Mouse (Mus musculus) hindlimb bud, embryonic 11.5 days (tissue): Measurements from ENCODE around the gene Ptges2.

Experiments used
- DNase-seq: peaks from one replicate; pipeline ENCODE4 v3.0.0-alpha.2; 2012; ENCODE audit warnings: low read depth, low spot score; ENCODE audit errors: extremely low spot score

The Ptges2 gene

DNA sequence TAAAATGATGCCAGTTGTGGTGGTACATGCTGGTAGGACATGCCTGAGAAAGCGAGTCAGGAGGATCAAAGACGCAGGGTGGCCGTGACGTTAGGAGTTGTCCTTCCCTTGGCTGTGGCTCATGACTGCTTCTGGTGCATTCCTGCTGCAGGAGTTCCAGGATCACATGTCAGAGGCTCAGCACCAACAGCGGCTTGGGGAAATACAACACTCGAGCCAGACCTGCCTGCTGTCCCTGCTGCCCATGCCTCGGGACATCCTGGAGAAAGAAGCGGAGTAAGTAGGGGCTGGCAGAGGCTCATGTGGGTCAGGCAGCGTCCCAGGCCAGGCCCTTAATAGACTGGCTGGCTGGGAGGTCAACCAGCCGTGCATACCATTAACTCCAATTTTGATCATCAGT is 21.5 kb upstream of the Ptges2 start:
- DNase-seq: no peak

DNA sequence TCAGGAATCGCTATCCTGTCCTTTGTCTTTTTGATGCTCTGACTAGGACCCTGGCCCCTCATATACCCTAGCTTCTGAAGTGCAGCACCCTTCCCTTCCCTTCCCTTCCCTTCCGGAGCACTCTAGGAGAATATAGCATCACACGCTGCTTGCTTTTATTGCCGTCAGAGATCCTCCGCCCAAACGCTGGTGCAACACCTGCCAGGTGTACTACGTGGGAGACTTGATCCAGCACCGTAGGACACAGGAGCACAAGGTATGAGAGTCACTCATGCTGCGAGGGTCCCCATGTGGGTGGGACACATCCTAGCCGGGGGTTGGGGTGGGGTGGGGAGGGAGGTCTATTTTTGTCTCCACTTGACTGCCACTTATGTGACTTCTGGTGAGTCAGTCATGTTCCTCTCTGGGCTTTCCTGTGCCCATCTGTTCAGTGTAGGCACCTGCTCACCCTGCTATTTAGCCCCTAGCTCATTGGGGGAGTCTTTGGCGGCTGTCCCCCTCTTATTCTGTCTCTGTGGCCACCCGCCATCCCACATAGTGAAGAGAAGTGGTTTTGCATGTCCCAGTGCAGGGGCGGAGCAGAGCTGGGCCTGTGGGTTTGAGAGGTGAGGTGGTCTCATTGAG is 20.3 kb upstream of the Ptges2 start:
- no peak for DNase-seq

DNA sequence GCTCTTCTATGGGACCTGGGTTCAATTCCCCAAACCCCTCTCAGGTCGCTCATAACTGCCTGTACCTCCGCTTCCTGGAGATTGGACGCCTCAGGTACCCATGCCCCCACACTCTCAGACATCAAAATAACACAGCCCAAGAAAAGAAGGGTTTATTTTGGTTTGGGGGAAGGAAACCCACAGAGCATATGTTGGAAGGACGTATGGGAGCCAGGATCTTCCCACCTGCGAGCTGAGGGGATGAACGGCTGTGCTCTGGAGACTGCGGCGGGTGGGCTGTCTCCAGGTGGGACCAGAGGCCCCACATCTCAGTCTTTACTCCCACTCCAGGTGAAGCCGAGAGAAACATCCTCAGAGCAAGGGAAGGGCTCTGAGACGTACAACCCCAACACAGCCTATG is 18.7 kb upstream of the Ptges2 start:
- DNase-seq: no peak

DNA sequence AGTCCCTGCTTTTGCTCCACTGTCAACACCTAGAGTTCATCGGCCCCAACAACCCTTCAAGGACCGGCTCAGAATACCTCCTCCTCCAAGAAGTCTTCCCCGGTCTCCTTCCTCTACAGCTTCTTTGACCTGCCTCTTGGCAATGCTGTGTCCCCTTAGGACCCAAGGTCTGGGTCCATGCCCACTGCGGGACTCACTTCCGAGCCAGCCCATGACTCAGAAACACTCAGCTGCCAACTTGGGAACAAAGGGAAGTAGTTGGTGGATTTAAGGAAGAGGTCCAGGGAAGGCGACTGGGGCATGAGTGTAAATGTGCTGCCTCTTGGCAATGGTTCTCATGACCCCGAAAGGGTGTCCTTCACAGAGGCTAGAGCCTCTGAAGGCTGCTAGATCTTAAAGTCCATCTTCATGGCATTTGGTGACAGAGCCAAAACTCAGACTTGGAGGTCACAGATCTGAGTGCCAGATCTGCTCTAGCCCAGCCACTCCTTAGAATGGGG is 15.6 kb upstream of the Ptges2 start:
- DNase-seq: no peak

DNA sequence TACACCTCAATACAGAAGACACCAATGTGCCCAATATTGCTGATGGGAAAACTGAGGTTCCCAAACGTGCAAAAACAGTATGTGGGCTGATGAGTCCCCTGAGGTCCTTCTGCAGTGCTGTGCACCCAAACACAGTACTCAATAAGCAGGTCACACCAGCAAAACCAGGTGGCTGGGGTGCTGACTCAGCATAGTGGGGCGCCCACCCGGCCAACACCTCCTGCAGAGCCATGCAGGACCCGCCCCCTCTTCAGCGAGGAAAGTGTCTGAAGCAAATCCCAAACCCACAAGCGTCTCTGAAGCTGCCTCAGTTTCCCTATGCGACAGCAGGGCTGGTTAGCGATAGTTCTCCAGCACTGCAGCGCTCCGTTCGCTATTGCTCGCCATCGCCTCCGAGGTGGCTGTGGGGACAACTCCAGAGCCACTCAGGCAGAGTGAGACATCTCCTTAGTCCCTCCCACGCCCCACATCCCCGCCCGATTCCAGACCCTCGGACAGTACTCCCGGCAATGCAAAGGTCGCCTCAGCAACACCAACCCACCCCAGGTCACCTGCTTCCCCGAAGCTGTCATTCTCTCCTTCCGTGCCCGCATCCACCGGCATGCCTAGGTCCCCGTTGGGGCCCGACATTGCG is 14.4 kb upstream of the Ptges2 start:
- DNase-seq: no peak

DNA sequence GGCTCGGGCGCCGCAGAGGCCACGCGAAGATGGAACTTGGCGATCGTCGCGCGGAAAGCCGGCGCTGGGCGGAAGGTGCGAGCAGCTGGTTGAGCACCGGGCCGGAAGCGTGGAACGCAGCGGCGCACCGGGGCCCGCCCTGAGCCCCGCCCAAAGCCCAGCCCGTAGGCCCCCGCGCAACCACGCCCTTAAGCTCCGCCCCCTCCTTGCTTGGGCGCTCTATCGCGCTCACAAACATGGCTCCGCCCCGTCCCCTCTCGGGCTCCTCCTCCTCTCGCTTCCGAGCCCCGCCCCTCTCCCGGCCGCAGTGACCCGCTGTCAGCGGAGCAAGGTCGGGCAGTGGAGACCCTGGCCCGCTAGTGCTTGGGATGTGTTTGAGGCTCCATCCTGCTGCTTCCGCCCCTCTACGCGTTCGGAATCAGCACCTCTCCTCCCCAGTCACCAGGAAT is 13.9 kb upstream of the Ptges2 start, which contains the start of gene 1110008P14Rik:
TSS of gene 1110008P14Rik (minus strand) at position 164 of the 449 bp plus-strand sequence.
- DNase-seq: no peak

DNA sequence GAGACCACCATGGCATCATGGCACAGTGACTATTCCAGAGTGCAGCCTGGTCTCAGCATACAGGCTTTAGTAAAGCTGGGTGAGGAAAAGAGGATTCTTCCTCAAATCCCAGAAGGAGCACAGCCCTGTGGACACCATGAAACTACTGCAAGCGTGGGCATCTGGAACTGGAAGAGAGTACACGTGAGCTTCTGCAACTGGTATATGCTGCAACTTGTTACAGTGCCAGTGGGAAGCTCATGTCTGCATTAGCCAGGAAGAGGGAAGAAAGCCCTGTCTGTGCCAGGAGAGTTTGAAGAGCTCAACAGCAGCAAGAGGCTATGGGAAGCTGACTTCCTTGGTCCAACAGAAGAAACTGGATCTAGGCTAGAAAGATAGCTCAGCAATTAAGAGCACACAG is 13.0 kb upstream of the Ptges2 start:
- DNase-seq: no peak

DNA sequence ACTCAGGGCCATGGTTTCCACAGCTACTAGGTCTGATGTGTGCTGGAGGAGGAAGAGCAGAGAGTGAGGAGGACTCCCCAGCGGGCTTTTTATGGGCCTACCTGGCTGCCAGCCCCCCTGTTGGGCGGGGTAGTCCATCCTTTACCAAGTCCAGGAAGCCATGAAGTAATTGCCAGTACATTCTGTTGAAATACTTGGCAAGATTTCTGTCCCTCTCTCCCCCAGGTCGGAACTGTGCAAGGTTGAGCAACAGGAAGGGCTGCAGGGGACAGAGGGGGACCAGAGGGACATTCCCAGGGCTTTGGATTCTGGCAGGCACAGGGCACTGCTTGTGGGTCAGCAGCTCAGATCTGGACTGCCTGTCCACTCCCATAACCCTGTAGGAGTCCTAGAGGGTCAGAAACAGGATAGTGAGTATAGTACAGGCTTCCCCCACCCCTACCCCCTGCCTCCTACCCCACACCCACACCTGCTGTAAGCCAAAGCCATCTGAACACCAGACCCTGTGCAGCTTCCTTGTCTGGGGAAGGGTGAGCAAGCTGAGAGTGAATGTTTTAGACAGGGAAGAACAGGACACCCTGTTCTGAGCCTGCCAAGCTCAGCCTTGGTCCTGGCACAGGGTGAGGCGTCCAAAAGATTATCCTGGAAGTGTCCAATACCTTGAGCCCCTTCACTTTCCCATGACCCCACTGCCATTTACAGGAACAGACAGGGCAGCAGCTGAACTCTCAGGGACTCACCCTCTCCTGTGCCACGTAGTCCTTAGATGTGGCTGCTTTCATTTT is 7.8 kb upstream of the Ptges2 start, which contains the start of gene Lcn2:
TSS of gene Lcn2 (minus strand) at position 547 of the 785 bp plus-strand sequence.
- no peak for DNase-seq

DNA sequence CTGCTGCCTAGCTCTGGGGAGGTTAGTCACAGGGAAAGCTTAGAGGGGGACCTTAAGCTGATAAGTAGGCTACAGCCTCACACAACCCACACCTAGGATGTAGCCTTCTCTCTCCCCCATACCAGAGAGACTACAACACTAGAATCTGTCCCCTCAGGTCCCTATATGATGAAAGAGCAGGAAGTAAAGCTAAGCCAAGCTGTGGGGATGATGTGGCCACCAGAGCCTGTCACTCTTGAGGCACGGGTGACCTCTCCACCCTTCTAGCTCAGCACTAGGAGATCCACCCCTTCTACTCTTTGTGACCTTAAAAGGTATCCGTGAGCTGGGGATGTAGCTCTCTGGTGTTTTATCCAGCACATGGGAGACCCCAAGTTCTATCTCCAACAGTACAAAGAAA is 6.5 kb upstream of the Ptges2 start:
- DNase-seq: no peak

DNA sequence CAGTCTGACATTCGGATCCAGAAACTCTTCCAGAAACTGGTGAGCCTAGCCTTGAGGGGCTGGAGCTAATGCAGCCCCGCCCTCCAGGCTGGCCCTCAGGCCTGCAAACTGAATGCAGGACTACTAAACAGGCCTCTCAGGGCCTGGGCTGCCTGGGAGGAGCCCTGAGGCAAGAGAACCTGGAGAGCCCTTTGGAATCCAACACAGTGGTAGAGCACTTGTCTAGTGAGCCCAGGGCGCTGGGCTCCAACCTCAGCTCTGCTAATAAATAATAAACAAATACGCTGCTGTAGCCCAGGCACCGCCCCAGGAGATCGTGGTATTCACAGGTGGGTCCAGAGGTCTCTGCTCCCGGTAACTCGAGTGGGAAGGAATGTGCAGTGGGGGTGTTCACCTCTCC is 4.8 kb upstream of the Ptges2 start:
- no peak for DNase-seq

DNA sequence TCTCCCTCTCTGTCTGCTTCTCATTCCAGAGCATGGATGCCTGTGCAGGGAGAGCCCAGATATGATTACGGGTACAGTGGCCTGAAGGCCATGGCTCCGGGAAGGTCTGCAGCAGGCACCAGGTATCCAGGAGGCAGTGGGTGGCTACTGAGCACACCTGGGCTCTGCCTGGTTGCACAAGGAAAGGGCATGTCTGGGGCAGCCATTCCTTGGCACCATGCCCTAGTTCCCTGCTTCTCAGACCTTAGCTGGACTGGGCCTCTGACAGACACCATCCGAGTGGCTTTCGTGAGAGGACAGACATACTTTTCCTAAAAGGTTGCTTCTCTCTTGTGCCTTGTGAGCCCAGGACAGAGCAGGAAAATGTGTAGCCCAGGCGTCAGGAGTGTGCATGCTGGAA is 3.6 kb upstream of the Ptges2 start:
- no peak for DNase-seq

DNA sequence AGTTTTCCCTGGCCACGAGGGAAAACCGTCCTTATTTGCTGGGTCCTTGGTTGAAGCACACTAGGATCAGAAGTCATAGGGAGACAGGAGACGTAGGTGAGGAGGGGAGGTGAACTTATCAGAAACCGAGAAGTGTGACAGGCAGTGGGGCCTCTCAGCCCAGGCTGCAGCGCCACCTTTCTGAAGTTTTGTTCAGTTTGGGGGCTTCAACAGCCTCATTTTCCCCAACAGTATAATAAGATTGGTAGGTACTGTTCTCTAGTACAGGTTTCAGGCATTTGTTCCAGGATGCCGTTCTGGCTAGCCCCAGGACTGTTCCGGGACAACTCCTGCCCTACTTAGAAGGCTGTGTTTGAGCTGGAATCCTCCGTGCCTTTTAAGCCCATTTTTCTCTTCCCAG is 723 bp upstream of the Ptges2 start:
- DNase-seq: no peak

DNA sequence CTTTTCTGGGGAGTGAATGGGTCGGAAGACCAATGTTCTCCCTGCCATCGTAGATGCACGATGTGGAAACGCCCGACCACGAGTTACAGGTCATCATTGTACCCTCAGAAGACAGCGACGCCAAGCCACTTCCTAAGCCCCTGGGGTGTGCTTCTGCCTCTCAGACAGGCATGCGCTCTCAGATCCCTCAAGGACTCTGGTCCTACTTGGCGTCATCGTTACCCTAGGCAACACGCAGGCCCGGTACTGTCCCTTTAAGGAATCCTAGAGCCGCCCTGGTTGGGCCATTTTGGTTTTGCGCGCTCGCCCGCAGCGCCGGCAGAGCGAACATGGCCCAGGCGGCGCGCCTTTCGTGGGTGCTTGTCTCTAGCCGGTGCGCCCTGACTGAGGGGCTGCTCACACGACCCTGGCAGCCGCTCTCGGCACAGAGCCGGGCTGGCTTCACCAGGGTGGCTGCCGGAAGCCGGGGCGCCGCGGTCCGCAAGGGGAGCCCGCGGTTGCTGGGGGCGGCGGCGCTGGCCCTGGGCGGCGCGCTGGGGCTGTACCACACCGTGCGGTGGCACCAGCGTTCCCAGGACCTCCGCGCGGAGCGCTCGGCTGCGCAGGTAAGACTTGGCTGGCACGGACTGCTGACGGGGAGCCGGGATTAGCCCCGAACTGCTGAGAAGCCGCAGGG is 388 bp downstream of the Ptges2 start:
- peak; percentile 78 for DNase-seq

DNA sequence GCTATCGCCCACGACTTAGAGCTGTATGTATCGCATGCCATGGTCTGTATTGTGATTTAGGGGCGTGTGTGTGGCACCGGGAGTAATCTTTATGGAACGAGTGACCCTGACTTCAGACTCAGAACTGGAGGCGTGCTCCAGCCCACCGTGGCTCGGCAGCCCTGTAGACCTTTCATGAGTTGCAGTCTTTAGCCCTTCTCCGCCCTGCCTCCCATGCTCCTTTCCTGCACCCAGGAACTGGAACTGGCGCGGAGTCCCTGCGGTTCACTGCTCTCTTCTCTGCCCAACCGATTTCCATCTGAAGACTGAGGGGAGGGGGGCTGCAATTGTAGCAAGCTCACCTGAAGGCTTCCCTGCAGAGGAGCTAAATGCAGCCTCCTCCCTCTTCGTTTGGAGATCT is 999 bp downstream of the Ptges2 start:
- no peak for DNase-seq

DNA sequence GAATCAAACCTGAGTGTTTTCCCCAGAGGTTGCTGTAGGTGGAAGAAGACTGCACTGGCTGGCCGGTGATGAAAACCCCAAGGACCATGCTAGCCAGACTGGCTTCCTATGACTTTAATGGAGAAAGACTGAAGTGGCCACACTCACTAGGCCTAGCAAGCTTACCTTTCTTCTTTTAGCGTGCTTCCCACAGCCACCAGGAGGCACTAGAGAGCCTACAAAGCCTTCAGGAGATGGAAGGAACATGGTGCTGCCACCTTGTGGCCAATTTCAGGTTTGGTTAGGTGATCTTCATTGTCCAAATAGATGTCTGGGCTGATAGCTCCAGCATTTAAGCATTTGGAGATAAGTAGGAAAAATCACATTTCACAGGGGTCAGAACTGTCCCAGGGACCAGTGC is 9.0 kb downstream of the Ptges2 start:
- peak; percentile 100 for DNase-seq

DNA sequence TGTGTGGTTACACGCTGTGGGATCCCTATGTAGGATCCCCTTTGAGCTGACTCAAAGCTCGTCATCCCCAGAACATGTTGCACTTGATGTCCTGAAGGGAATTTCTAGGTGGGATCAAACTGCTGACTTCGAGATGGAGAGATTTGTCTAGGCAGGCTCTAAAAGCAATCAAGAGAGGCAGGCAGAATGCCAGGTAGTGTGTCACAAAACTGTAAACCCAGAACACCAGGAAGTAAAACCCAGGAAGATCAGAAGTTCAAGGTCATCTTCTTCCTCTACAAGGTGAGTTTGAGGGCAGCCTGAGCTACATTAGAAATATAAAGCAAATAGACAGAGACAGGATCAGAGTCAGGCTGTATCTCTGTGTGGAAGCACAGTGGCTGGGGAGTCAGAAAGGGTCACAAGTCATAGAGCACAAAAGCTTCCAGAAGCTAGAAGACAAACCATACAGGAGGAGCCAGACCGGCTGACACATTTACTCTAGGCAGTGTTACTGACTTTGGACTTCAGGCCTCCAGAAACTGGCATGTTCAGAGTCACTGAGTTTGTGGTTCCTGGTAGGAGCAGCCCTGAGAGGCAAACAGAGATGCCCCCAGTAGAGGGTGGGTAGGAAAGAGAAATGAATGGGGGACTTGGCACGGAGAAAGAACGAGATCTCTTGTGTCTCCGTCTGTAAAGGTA is 11.6 kb downstream of the Ptges2 start:
- DNase-seq: no peak

DNA sequence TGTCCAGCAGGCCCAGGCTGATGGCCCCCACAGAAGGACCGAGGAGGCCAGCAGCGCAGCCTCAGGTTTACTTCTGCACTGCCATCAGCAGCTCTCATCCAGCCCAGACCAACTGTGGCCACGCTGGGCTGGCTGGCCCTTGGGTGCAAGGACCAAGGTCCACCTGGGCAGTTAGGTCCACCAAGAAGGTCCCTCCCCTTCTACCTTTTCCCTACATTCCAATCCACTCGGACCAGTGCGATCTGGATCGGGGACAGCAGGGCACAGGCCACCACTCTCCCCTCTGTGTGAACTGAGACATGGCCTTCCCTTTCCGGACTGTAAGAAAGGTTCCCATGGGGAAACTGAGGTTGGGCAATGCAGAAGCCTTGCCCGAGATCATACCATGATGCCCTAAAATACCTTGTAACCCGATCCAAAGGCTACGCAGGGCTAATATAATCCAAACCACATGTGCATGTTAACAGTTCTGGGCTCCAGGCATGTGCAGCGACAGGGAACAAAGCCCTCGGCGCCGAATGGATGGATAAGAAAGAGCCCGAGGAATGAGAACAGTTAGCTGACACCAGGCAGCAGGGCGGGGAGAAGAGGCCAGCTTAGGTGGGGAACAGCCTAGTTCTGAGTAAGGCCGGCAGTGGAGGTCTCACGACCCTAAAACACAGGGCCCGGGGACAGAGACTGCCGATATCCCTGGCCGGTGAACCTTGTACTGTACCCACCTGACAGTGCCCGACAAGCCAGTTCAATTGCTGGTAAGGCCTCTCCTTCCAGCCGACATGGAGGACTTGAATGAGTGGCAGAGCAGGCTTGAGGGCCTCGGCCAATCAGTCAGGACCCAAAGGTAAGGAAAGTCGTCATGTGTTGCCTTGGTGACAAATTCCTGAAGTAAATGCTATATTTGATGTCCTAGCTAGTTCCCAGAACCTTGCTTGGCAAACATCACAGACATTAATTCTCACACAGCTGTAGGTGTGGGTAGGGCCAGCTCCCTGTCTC is 13.0 kb downstream of the Ptges2 start:
- DNase-seq: no peak

DNA sequence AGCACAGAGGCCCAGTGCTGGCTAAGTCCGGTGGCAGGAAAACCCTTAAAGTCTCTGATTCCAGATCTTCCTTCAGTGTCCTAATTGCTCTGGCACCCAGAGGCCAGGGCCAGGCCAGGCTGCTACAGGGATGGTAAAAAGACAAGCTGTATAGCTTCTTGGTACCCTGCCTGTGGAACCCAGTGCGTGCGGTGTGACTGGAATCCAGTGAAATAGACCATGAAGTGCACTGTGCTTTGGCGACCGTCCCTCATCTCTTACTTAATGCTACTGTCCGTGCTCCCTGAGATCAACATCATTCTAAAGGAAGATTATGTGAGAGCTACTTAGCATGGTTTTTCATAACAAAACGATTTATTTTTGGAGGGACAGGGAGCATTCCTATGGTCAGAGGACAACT is 15.7 kb downstream of the Ptges2 start:
- DNase-seq: no peak

DNA sequence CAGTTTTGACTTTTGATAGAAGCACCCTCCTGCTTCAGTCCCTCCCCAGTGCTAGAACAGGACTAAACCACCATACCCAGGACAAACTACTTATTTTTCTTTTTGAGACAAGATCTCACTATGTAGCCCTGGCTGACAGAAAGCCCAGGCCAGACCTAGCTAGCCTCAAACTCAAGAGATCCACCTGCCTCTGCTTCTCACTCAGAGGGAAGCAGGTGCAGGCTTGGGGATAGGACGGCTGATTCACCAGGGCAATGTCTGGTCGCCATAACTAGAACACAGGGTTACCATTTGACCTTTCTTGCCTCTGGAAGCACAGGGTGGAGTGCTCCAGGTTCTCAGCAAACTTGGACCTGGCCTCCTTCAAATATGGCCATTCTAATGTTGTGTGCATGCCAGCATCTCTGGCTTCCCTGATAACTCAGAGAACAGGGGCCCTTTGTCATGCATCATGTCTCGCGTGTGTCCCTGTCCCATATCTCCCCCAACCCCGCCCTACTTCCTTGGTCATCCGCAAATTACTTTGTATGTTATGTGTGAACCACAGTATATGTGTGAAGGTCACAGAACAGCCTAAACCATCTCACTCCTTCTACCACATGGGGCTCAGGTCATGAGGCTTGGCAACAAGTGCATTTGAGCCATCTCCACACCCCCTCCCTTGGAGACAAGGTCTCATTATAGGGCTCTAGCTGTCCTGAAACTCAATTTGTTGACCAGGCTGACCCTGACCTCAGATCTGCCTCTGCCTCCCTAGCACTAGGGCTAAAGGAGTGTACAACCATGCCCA is 17.2 kb downstream of the Ptges2 start:
- DNase-seq: no peak
